Mouse (Mus musculus): ENCODE measurements around the gene Suds3.

- TF ChIP-seq RCOR1 (IDR thresholded peaks at IDR 0.05; ENCODE audit: low read depth, low read length): no peak
- TF ChIP-seq POLR2A (IDR thresholded peaks at IDR 0.05; ENCODE audit: control insufficient read depth in 1 of 2, insufficient read depth in 1 of 2, low read depth in 1 of 2, low read length in 2 of 2, poor library complexity in 1 of 2): no peak
- no peak for TF ChIP-seq RAD21 (IDR thresholded peaks at IDR 0.05; ENCODE audit: low read depth, low read length)
- no peak for TF ChIP-seq GATA1 (IDR thresholded peaks at IDR 0.05; ENCODE audit: low read depth, low read length)
- TF ChIP-seq MYB (IDR thresholded peaks at IDR 0.05; ENCODE audit: low read depth, low read length): no peak
- no peak for TF ChIP-seq MAFK (IDR thresholded peaks at IDR 0.05; ENCODE audit: borderline replicate concordance, low read depth, low read length)
These were observed 11.1 kb upstream of the Suds3 start for GRCm38 (mm10) chr5:117127051-117127450.

All from MEL (cell line).